Mouse (Mus musculus): Measurements from ENCODE around the gene Lipc.

Lipc gene

GRCm38 (mm10) chr9:70957717-70958116 is 5.7 kb upstream of the Lipc start:
- DNase-seq (ENCODE audit: low spot score), result no peak

GRCm38 (mm10) chr9:70954226-70954625 is 2.2 kb upstream of the Lipc start:
- no peak for DNase-seq (ENCODE audit: low spot score)

- no peak for DNase-seq (ENCODE audit: low spot score)
Measured at GRCm38 (mm10) chr9:70949336-70949735, 2.7 kb downstream of the Lipc start.

- no peak for DNase-seq (ENCODE audit: low spot score)
Measured at GRCm38 (mm10) chr9:70947312-70947711, 4.7 kb downstream of the Lipc start.

DNA sequence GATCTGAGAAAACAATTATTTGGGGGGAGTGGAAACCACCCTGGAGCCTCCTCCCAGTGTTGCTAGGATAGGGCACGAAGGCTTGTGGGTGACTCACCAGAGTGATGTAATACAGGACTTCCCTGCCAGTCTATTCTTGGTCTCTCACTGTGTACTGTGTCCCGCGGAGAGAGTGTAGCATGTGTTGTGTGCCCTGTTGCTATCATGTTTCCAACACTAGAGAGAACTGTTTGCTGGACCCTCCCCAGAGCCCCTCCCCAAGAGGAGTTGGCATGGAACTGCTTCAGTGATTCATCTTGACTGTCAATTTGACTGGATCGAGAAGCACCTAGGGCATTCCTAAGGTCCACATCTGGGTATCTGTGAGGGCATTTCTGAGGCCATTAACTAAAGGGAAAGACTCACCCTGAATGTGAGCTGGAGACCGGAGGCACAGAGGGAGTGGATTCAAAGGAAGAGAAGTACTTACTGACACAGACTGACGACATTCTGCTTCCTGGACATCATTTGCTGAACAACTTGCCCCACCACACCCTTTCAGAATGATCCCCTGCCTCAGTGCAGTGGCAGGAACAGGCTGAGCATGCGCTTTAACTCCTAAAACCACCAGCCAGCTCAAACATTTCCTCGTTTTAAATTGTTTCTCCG is 9.2 kb downstream of the Lipc start:
- DNase-seq (ENCODE audit: low spot score), result no peak

- DNase-seq (ENCODE audit: low spot score), result no peak
Measured at GRCm38 (mm10) chr9:70939752-70940501, 12.1 kb downstream of the Lipc start.

GRCm38 (mm10) chr9:70938850-70939249 is 13.2 kb downstream of the Lipc start:
- no peak for DNase-seq (ENCODE audit: low spot score)

GRCm38 (mm10) chr9:70938134-70938533 is 13.9 kb downstream of the Lipc start:
- DNase-seq (ENCODE audit: low spot score), result no peak

DNA sequence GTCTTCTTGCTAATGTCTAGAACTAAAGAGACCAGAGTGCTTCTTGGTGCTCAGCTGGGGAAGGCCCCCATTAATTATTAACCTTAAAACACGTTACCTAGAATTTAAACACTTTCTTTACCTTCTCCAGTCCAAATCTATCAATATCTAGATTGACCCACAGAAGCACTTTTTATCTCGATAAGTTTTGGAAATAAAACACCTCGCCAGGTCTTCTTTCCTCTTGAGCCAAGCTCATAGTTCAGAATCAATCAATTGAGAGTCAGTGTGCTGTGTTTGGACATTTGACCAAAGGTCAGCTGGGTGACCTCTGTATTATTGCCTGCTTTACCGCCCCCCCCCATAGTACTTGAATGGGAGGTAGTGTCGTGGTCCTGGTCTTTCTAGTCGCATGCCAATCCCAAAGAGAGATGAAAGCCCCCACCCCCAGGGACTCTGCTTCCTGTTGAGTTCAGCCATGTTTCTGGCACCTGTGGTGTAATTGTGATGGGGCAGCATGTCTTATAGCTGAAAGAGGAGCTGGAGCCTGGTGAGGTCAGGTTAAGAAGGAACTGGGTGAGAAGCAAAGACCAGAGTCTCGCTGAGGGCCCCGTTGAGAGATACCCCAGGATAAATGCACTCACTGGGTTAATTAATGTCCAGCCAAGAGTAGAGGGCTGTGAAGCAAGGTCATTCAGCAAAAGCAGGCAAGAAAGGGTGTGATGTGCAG is 17.3 kb downstream of the Lipc start:
- DNase-seq (ENCODE audit: low spot score), result no peak

GRCm38 (mm10) chr9:70930641-70931020 is 21.4 kb downstream of the Lipc start:
- DNase-seq (ENCODE audit: low spot score), result no peak

DNA sequence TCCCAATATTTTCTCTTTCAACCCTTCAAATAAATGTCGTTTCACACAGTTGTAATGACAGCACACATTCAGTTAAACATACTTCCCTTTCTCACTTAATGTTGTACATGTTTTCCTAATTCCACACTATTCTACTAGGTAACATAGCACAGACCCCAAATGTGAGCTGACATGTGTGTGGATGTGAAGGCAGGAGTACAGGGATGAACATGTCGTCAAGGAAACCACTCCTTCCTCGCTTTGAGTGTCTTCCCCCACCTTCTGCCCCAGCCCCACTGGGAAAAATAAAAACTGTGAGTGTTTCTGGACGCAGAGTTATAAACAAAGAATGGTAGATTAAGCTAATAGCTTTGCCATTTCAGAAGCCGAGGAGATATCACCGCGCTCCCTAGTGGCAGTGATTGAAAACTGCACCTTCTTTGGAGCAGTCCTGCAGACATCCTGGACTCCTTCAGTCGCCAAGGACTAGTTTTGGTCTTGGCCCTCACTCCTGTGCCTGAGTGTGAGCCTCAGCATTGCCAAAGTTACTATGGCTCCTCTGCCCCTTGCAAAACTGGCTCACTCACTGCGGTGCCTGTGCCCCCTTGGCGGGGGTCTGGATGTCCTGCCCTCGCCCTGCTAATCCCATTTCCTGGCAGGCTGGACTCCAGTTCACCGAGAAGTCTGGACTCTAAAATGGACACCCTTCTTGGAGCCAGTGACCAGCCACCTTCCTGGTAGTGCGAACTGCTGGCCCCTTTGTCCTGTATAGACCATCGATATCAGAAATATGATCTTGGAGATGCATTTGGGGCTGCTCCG is 22.0 kb downstream of the Lipc start:
- peak; percentile 67 for DNase-seq (ENCODE audit: low spot score)

GRCm38 (mm10) chr9:70928472-70928871 is 23.6 kb downstream of the Lipc start:
- DNase-seq (ENCODE audit: low spot score), result no peak

- DNase-seq (ENCODE audit: low spot score), result no peak
Measured at GRCm38 (mm10) chr9:70927701-70928100, 24.3 kb downstream of the Lipc start.

DNA sequence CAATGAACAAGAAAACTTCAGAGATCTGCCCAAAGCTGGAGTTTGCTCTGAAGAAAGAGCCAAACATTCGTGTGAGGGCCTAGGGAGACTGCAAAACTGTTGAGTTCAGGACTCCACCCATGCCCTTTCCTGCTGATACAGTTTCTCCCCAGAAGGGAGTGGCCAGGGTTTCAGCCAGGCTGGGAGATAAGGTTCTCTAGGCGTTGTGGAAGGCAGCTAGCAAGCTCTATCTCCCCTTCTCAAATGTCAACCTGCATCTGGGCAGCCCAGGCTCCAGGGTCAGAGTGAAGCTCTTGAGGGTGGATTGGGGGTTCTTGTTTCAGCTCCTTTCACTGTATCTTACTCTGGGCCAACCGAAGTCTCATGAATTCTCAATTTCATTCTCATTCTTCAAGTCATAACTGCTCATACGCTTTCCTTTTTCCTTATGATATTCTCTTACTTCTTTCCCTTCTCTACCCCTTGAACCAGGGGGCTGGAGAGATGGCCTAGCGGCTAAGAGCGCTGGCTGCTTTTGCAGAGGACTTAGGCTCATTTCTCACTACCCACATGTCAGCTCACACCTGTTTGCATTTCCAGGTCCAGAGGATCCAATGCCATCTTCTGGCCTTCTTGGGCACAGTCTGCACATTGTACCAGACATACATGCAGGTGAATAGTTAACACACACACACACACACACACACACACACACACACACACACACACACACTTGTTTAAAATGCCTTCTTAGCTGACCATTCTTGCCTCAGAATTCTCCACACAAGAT is 25.0 kb downstream of the Lipc start:
- DNase-seq (ENCODE audit: low spot score), result peak; percentile 15

- DNase-seq (ENCODE audit: low spot score), result no peak
Measured at GRCm38 (mm10) chr9:70925225-70925624, 26.8 kb downstream of the Lipc start.

DNA sequence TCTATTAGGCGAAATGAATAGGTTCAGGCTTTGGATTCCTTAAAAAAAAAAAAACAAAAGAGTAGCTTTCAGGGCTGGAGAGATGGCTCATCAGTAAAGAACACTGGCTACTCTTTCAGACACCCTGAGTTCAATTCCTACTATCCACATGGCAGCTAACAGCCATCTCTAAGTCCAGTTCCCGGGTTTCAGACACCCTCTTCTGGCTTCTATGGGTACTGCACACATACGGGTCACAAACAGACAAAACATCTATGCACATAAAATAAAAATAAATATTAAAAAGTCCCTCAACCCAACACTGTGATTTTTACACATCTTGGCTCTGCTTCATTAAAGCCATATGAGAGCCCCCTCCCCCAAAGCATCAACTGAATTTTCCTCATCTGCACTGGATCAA is 27.3 kb downstream of the Lipc start:
- DNase-seq (ENCODE audit: low spot score), result no peak

DNA sequence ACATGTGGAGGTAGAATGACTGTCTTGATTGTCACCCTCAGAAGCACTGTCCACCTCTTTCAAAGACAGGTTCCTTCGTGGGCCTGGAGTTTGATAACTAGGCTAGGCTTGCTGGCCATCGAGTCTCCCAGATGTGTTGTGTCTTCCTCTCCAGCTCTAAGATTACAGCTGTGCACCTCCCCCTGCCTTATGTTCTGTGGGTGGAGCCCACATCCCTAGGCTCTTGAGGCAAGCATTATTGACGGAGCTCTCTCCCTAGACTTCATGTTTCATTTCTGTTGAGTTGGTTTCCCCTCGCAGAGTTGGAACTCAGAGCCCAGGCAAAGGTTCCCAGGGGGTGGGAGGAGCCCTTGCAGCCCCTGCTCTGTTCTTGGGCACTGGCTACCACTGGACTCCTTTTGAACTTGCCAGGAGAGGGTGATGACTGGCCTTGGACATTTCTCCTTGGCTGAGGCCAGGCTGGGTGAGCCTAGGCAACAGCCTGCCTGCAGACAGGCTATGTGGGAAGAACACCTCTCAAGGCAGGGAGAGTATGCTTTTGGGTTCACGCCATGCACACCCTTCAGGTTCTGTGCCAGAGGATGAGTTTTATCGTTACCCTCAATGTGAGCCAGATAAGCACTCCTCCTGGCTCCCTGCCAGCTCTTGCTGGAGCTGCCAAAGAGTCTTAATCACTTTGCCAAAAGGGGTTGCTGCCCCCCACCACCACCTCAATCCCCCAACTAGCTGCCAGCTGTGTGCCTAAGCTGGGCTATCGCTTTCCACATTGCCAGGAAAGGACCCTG is 30.1 kb downstream of the Lipc start:
- DNase-seq (ENCODE audit: low spot score), result no peak

DNA sequence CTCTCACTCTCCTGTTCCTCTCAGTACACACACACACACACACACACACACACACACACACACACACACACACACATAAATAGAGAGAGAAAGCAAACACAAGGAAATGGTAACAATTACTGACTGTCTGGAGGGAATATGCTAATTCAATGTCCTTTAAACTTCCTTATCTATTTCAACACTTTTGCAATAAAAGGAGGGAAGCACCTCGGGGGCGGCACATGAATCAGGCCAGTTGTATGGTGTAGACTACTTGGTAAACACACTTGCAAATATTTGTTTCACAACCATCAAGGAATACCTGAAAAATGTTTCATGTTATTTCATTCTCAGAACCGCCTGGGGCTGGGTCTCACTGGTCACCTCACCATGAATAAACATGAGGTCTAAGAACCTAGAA is 30.9 kb downstream of the Lipc start:
- DNase-seq (ENCODE audit: low spot score), result no peak

GRCm38 (mm10) chr9:70919271-70919670 is 32.8 kb downstream of the Lipc start:
- no peak for DNase-seq (ENCODE audit: low spot score)

- DNase-seq (ENCODE audit: low spot score), result no peak
Measured at GRCm38 (mm10) chr9:70916516-70916915, 35.5 kb downstream of the Lipc start.

DNA sequence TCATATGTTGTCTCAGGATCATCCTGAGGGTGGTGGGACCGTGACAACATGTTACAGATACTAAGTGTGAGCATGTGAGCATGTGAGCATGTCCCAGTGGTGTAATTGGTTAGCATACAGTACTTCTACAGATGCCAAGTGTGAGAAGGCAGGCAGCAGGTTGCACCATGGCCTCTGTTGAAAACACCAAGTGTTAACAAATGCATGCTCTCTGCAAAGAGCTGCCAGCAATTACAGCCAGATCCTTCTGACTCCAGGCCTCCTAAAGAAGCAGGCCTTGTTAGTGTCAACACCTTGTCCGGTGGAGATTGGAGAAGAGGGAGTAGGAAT is 36.7 kb downstream of the Lipc start:
- no peak for DNase-seq (ENCODE audit: low spot score)

All from embryo, embryonic 10.5 days (tissue).